Mouse (Mus musculus) thymus, postnatal 4 days (tissue): ENCODE measurements at regions not wholly inside any gene's neighbourhood (a gene's known extent, or its start where the extent isn't known, plus 50 kb on each side); places are given as distances from the start of the nearest gene placed in this dataset.

Experiments
- DNase-seq: peaks from one replicate; pipeline ENCODE4 v3.0.0; 2021

DNA sequence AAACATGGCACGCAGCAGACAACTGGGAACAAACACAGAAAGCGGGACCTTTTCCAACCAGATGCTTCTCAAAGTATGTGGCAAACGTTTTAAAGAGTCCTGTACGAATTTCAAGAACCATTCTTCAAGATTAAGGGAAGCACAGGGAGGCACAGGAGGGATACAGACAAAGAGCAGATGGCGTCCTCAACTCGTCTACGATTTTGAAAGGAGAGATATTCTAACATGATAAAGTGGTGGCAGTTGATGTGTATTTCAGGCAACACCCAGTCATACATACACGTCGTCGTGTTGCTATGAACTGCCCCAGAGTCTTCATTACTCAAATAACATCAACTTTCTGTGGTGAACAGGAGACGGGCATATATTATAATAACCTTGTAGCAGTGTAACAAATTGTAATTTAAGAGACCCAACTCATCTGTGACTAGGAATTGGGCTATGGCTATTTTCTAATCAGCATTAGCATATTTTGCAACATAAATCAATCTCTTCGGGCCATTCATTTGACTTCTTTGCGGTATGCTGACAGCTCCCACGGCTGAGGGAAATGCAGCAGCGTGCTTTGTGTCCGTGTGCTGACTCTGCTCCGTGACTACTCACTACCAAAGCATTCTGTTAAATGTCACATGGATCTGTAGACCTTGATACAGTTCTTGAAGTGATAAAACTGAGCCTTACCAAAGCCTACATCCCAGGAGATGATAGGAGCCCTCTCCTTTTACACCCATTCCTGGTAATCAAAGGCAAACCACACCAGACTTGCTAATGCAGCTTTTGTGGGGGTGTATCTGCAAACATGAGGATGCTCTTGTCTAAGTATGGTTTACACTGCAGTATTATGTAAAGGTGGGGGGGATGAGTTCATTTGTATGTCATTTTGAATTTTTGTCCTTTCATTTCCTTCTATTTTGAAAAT lies 144.0 kb upstream of the Adamts3 start:
- DNase-seq = no peak

DNA sequence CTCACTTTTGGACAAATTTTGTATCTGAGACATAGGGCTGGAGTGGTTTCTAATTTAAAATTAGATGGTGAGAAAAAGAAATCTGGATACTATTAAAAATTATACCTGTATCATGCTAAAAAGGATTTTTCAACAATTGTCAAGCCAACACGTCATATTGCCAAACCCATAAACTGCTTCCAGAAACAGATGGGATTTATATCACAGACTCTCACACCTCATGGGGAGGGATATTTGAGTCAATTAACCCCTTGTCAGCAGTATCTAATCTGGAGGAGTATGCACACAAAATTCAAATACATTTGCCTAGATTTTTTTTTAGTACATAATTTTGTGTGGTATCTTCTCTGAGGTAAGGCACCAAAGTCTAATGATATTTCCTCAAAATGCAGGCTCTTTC lies 138.3 kb upstream of the Adamts3 start:
- DNase-seq = no peak

DNA sequence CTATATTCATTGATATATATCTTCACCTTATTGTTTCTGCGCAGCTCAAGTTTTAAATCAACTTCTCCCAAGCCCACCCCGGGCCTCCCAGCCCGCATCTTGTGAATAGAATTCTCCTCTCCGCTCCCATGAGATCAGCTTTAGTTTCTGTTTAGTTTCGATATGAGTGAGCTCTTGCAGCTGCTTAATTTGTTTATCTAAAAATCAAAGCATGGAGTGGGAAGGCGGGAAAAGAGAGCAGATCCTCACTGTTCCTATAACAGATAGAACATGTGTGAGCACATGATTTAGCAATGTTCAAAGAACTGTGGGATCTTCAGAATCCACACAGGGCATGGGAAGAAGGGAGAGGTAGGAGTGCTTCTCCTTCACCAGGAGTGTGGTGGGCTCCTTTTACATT lies 117.6 kb upstream of the Adamts3 start:
- DNase-seq = no peak

DNA sequence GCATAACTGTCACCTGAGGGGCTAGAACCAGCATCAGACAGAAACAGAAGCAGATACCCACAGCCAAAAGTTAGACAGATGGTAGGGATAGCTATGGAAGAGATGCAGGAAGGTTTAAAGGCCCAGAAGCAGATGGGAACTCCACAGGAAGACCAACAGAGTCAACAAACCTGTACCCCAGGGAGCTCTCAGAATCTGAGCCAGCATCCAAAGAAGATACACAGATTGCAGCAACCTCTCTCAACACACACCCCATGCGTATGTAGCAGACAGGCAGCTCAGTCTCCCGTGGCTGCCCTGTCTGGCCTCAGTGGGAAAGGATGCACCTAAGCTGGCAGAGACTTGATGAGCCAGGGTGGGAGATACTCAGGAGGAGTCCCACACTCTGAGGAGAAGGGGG lies 108.4 kb upstream of the Adamts3 start:
- DNase-seq = no peak

DNA sequence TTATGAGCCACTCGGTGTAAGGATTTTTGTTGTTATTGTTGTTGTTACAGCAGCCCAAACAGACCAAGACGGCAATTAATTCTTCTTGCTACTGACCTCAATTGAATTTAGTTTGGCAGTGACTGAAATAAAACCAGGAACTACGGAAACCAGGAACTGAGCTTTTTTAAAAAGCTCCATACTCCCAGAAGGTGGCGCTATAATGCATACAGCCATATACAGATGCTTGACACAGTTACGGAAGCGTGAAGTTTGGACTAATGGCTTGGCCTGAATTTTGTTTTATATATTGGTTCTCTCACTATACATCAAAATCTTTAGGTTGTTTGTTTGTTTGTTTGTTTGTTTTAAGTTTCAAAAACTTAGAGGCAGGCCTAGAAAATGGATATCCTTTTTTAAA lies 98.5 kb upstream of the Adamts3 start:
- no peak for DNase-seq

DNA sequence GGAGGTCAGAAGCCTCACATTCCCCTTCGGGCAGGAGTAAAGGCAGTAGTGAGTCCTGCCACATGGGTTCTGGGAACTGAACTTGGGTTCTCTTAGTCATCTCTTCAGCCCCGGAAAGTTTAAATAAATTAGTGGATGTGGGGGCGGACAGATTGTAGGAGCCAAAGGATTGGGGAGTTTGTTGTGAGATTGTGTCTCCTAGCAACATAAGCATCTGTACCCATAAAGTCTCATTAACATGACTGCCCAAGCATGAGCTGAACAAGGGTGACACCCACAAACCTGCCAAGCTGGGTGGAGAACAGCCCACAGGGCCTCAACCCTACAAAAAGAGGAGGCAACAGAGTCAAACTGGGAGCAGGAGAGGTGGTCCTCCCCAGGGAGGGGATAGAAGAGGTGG lies 97.1 kb upstream of the Adamts3 start:
- DNase-seq = no peak

DNA sequence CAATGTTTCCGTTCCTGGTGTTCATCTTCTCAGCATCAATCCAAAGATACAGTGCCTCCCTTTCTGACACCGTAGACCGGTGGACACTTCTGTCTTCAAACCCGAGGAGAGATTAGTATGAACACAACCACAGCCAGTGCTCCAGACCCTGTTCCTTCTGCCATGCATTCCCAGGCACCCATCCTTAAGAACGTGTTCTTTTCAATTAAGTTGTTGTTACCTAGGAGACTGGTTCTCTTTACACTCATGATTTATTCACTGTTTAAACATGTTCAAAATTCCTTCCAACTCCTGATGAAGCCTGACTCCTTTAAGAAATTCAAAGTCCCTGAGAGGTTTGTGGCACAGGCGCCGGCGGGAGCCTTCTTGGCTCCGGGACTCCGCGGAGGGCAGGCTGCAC lies 69.5 kb upstream of the Adamts3 start:
- no peak for DNase-seq

DNA sequence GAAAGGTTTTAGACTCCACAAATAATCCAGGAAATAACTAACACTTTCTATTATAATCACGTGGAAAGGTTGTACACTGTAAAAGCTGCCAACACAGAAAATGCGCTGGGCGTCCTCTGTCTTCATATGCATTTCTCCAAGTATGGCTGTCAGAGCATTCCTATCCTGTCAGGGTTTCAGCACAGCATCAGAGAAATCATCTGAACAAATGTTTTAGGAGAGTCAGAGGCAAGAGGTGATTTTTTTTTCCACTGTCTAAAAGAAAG lies 62.5 kb upstream of the Adamts3 start:
- DNase-seq = no peak

DNA sequence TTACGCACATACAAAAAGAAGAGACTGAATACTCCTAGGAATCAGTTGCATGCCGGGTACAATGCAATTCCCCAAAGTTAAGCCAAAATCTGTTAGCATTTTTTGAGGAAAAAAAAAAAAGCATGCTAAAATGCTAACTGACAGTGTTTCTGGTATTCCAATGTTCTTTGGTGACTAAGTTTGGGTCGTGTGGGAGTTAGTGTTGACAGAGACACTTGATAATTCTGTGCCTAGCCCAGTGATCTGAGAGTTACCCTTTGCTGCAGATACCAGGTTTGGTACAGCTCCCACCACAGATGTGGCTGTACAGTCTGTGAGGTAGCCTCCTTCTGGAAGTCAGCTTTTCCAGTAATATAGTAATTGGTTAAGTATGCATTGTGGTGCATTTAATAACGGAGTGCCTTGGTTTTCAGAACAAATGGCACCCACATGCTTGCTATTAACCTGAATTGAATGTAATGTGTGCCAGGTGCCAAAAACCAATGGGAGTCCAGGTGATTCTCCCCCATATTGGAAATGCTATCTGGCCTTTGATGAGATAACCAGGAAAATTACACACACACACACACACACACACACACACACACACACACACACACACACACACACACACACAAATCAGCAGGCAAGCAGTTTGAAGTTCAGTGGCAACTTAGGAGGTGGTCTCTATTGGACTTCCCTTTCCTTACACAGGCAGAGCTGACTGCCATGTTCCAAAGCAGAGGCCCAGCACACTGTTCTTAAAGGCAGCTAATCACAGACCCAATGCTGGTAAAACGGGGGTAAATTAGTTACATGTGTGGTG lies 61.9 kb upstream of the Adamts3 start:
- DNase-seq = no peak

DNA sequence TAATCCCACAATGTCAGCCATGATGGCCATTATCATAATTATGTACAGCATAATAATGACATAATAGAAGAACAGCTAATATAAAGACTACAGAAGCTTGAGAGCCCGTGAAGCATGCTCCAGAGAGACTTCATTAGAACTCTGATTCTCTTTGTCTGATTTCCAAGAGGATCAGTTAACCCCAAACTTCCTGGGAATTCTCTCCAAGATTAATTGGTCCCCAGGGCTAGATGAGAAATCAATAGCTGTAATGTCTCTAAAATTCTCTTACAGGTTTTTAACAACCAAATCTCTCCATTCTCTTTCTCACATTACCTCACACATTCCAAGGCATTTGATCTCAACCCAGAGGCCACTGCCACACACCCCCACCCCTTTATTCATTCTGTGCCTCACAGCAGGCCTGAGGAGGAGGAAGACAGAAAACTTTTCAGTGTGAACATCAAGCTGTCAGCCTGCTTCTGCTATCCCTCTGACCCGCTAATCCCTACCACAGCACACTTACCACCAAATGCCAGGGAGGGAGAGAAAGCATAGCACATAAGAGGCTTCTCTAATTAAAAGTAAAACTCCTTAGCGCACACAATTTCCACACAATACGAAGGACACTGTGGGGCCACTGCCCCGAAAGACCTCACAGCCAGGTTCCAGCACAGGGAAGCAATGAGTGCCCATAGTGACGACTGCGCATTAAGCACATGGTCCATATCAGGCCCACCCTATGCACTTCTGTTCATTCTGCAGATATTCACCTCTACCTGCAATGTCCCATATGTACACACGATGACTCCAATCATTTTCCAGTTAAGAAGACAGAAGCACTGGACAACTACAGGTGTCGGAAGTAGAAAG lies 60.4 kb upstream of the Adamts3 start:
- DNase-seq = no peak

DNA sequence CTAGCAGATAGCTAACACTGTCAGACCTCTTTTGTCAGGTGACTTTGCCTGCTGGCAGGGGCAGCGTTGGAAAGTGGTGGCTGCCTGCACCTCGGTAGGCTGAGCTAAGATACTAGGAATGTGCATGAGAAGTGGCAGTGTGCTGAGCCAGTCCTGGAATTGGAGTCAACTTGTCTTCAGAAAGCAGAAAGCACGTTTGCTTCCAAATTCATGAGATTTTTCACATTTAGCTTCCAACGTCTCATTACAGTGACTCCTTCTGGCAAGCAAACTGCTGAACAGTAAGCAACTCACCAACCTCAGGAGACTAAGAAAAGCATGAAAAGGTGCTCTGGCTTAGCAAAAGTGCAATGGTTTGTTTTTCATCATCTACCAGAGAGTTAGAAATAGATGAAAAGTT lies 59.1 kb upstream of the Adamts3 start:
- no peak for DNase-seq

DNA sequence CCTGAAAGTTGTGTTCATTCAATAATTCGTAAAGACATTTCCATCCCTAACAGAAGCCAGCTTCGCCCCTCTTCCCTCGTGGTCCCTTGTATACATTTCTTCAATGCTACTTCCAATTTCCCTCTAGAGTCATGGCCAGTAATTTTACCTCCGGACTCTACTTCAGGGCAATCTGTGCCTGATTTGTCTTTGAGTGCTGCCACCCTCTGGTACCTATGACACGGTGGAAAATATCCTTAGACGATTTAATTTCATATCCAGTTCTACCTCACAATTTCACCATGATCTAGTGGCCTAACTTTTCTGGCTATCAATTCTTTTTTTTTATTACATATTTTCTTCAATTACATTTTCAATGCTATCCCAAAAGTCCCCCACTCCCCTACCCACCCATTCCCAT lies 49.9 kb upstream of the Adamts3 start:
- no peak for DNase-seq
